Comparison of ENCODE assay signal across 8 mouse cellular contexts in genomic region chr8:83178228-83178742, GRCm38 (mm10). TPM values are rescaled to one million over a fixed set of nuclear protein-coding genes. Genes with fewer than 3 reads are reported as not detected.
DNase-seq lines count a peak whose midpoint lies in the region; ATAC-seq lines count a peak whose summit lies in the region.
"Had no signal": no experiment of that assay in that cellular context is flagged by ENCODE, and none has a peak within 500 bp of the region (broad histone marks: within the 10 kb centered on the region; RNA-seq: fewer than 3 reads in every experiment).

No protein-coding gene starts in this region.

- 9% methylated on average over 9 of the region's 9 CpGs for WGBS in heart, embryonic 14.5 days
- 8% methylated on average over 9 of the region's 9 CpGs for WGBS in neural tube, embryonic 12.5 days

- 0 out of 2 replicates have a peak, but pooled peaks cover 3% of the 10 kb centered on the region for H3K27me3 ChIP-seq in heart, embryonic 14.5 days (ENCODE audit: control insufficient read depth, insufficient read depth, low read length)
- no peaks in the 10 kb centered on the region for H3K27me3 ChIP-seq in neural tube, embryonic 12.5 days (replicated peaks)

- no peaks in the 10 kb centered on the region for H3K36me3 ChIP-seq in heart, embryonic 14.5 days (ENCODE audit: control insufficient read depth, insufficient read depth, low read length)
- H3K36me3 ChIP-seq in neural tube, embryonic 12.5 days = no peaks in the 10 kb centered on the region

- peak overlapping the region; percentile 38; the same call in 1 of the 2 replicates for H3K9ac ChIP-seq in heart, embryonic 14.5 days (ENCODE audit: low read length)
- 0 out of 2 replicates have a peak overlapping the region, but pooled peaks have one; percentile 5 for H3K9ac ChIP-seq in neural tube, embryonic 12.5 days

- H3K9me3 ChIP-seq in heart, embryonic 14.5 days (ENCODE audit: control insufficient read depth, low read length) = no peaks in the 10 kb centered on the region
- H3K9me3 ChIP-seq in neural tube, embryonic 12.5 days = no peaks in the 10 kb centered on the region

- no peak for ATAC-seq in heart, embryonic 14.5 days (ENCODE audit: insufficient number of reproducible peaks, insufficient read depth, low FRiP score, low read depth)
- ATAC-seq in neural tube, embryonic 12.5 days (ENCODE audit: low FRiP score, low read depth) = no peak

- H3K4me3 ChIP-seq in heart, embryonic 14.5 days (ENCODE audit: control insufficient read depth in 1 of 2, insufficient read depth in 1 of 2, low read depth in 1 of 2, low read length in 2 of 2) = no peak overlapping the region
- no peak overlapping the region for H3K4me3 ChIP-seq in neural tube, embryonic 12.5 days

- peaks cover 7 to 9% of the 10 kb centered on the region in 2 experiments for H3K4me1 ChIP-seq in heart, embryonic 14.5 days (ENCODE audit: control insufficient read depth in 2 of 2, insufficient read depth in 2 of 2, low read length in 2 of 2)
- peaks cover 35% of the 10 kb centered on the region for H3K4me1 ChIP-seq in neural tube, embryonic 12.5 days

- H3K27ac ChIP-seq in heart, embryonic 14.5 days (replicated peaks in 1 of 2; ENCODE audit: control insufficient read depth in 1 of 2, insufficient read depth in 1 of 2, low read depth in 2 of 2, low read length in 2 of 2) = 0 out of 4 replicates have a peak overlapping the region, but pooled peaks of 1 of the 2 experiments have one; percentile 9
- no peak overlapping the region for H3K27ac ChIP-seq in neural tube, embryonic 12.5 days

- 0 out of 2 replicates have a peak overlapping the region, but pooled peaks have one; percentile 21 for H3K4me2 ChIP-seq in heart, embryonic 14.5 days (ENCODE audit: low read length)
- peak overlapping the region; percentile 35 for H3K4me2 ChIP-seq in neural tube, embryonic 12.5 days (replicated peaks)

- DNase-seq in B cell, adult 2 months = peak; percentile 33 to 46
- peak; percentile 65 for DNase-seq in Muller cell, postnatal 12 days (ENCODE audit: inconsistent ontology term)
- peak; percentile 38 for DNase-seq in liver
- no peak for DNase-seq in layer of hippocampus, adult 8-10 months (ENCODE audit: low spot score in 2 of 2)
- no peak for DNase-seq in gastrocnemius, postnatal 10 days

RNA-seq across cellular contexts. Expression of gene Gm10645, which starts 12.3 kb away (rescaled TPM):
- 0.85 and 1.2 TPM in 2 replicates for polyA plus RNA-seq in heart, embryonic 14.5 days (2014; fragmentation: Nextera tagmentation; extraction: Ambion mirVana)
- polyA plus RNA-seq in neural tube, embryonic 12.5 days (2016; fragmentation: Nextera tagmentation; extraction: Ambion mirVana) = 8.1 and 9.2 TPM in 2 replicates
- 1 to 10 TPM in 3 of 4 experiments, under 1 TPM in 1; 0.59 to 1.6 (median 1.3) TPM for total RNA-seq in layer of hippocampus, adult 8-10 months (2022)
- under 1 TPM in 1 of 2 experiments, not detected in 1; 0.32 TPM for total RNA-seq in gastrocnemius, postnatal 10 days (2021)
- total RNA-seq: liver, adult 2 months had no signal

RNA-seq across cellular contexts. Expression of gene Tbc1d9, which starts 13.1 kb away (rescaled TPM):
- polyA plus RNA-seq in heart, embryonic 14.5 days (2014; fragmentation: Nextera tagmentation; extraction: Ambion mirVana) = 0.85 and 1.1 TPM in 2 replicates
- 16.3 and 20.2 TPM in 2 replicates for polyA plus RNA-seq in neural tube, embryonic 12.5 days (2016; fragmentation: Nextera tagmentation; extraction: Ambion mirVana)
- 10 to 100 TPM; 64.9 to 68.6 (median 65.5) TPM for total RNA-seq in layer of hippocampus, adult 8-10 months (2022)
- 1 to 10 TPM; 2.4 to 3.3 TPM for total RNA-seq in gastrocnemius, postnatal 10 days (2021)

Comparison
In these comparisons a context has a peak if more than half of its experiments do, and no peak if none do; other contexts are left out.
1. DNase-seq: peak in B cell, adult 2 months (2 of 2), Muller cell, postnatal 12 days (single experiment) and liver (single experiment); none in layer of hippocampus, adult 8-10 months (0 of 2) and gastrocnemius, postnatal 10 days (single experiment).
2. RNA of gene Tbc1d9, which starts 13.1 kb away (total RNA-seq): 64.9 to 68.6 TPM in layer of hippocampus, adult 8-10 months; 2.4 to 3.3 TPM in gastrocnemius, postnatal 10 days; every median in the first group is over 10 times any median in the second.